Mouse (Mus musculus) neural tube, embryonic 13.5 days (tissue): ENCODE data around the gene Fam219a. TPM values are rescaled to one million over a fixed set of nuclear protein-coding genes. Genes with fewer than 3 reads are reported as not detected.

Experiments
- ATAC-seq: fragments of 200-750 bp; cut with Nextera tagmentation; 2 replicates; pipeline ENCODE4 v1.8.0; 2017; ENCODE audit warnings: low read depth, mild to moderate bottlenecking, moderate TSS enrichment, moderate library complexity
- H3K27ac ChIP-seq: fragments of 300-500 bp; sonication (generic); replicated peaks from 2 replicates; pipeline ENCODE4 v1.5.1; 2015; ENCODE audit warnings: moderate library complexity, mild to moderate bottlenecking, inconsistent platforms
- H3K27me3 ChIP-seq: fragments of 300-500 bp; sonication (generic); 2 replicates; pipeline ENCODE4 v1.6.1; 2015; ENCODE audit warnings: mild to moderate bottlenecking, inconsistent platforms
- H3K36me3 ChIP-seq: fragments of 300-500 bp; sonication (generic); 2 replicates; pipeline ENCODE4 v1.6.1; 2015; ENCODE audit warnings: mild to moderate bottlenecking, inconsistent platforms
- H3K4me1 ChIP-seq: fragments of 300-500 bp; sonication (generic); replicated peaks from 2 replicates; pipeline ENCODE4 v1.6.1; 2015; ENCODE audit warnings: inconsistent platforms
- H3K4me2 ChIP-seq: fragments of 300-500 bp; sonication (generic); 2 replicates; pipeline ENCODE4 v1.6.1; 2015; ENCODE audit warnings: inconsistent platforms, mild to moderate bottlenecking, moderate library complexity
- H3K4me3 ChIP-seq: fragments of 300-500 bp; sonication (generic); 2 replicates; pipeline ENCODE4 v1.5.1; 2015; ENCODE audit warnings: mild to moderate bottlenecking, inconsistent platforms
- H3K9ac ChIP-seq: fragments of 300-500 bp; sonication (generic); 2 replicates; pipeline ENCODE4 v1.6.1; 2015; ENCODE audit warnings: moderate library complexity, mild to moderate bottlenecking, inconsistent platforms
- H3K9me3 ChIP-seq: fragments of 300-500 bp; sonication (generic); 2 replicates; pipeline ENCODE4 v1.6.1; 2016; ENCODE audit warnings: inconsistent platforms
- WGBS: fragments of 180-500 bp; shearing (Covaris S2); methylation state at CpG from one replicate; pipeline ENCODE4 v1.1.7; 2015; 5-methylcytosine and 5-hydroxymethylcytosine counted together
- polyA plus RNA-seq: library from polyadenylated mRNA; unstranded; fragments of >200 nt; fragmentation: Nextera tagmentation; extraction: Ambion mirVana; gene quantifications from 2 replicates; pipeline ENCODE4 v1.2.1, GENCODE M21; 2015

Fam219a gene
- polyA plus RNA-seq, 1 experiment from 2014 or later = 18.8 TPM

DNA sequence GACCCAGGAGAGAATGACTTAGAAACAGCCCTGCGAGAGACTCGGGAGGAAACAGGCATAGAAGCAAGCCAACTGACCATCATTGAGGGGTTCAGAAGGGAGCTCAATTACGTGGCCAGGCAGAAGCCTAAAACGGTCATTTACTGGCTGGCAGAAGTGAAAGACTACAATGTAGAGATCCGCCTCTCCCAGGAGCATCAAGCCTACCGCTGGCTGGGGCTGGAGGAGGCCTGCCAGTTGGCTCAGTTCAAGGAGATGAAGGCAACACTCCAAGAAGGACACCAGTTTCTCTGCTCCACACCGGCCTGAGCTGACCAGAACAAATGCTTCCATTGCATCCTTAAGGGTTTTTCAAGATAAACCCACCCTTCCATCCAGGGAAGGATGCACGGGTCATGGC is 89.1 kb downstream of the Fam219a start:
- H3K9me3 ChIP-seq = no peaks in the 10 kb centered on the region
- no peak overlapping the region for H3K4me3 ChIP-seq
- H3K27me3 ChIP-seq = no peaks in the 10 kb centered on the region
- H3K36me3 ChIP-seq = peaks cover 34% of the 10 kb centered on the region; the same call in 1 of the 2 replicates
- WGBS = 84% methylated on average over 8 of the region's 8 CpGs
- no peak for ATAC-seq
- H3K4me2 ChIP-seq = no peak overlapping the region
- H3K9ac ChIP-seq = no peak overlapping the region
- H3K27ac ChIP-seq = no peak overlapping the region
- H3K4me1 ChIP-seq = peaks cover 5% of the 10 kb centered on the region; the same call in 1 of the 2 replicates

- Histone ChIP-seq H3K27ac (no peak overlapping the region), H3K9me3 (no peaks in the 10 kb centered on the region), H3K9ac (no peak overlapping the region), H3K4me2 (no peak overlapping the region), H3K36me3 (peaks cover 34% of the 10 kb centered on the region; the same call in 1 of the 2 replicates), H3K4me1 (peaks cover 5% of the 10 kb centered on the region; the same call in 1 of the 2 replicates), H3K27me3 (no peaks in the 10 kb centered on the region), H3K4me3 (no peak overlapping the region)
- no peak for ATAC-seq
- 85% methylated on average over 1 of the region's 1 CpGs for WGBS
Measured at GRCm38 (mm10) chr4:41479456-41479804, 89.9 kb downstream of the Fam219a start.

DNA sequence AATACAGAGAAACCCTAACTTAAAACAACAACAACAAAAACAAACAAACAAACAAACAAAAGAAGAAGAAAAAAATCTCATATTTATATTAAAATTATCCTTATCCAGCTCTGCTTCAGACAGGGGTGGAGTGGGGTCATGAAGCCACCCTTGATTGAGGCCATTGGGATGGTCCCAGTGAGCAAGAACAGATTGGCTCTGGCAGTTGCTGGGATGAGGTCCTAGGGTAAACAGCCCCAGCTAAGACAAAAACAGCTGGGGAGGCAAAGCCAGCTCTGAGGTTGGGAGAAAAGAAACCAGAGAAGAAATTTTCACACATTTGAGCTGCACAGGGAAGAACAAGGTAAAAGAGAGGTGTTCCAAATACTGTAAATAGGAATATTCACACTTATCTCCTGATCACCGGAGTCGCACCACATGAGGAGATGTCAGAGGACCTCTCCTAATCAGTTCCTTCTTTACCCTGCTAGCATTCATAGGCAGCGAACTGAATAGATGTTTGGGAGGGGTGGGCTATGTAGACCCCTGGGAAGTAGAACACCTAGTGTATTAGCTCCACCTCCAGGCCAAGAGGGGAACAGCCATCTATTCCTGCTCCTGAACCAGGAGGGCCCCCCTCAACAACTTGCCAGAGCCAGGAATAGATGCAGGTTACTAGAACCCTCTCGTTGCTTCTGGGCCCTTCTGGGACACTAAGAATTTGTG is 90.4 kb downstream of the Fam219a start:
- H3K27ac ChIP-seq = no peak overlapping the region
- peaks cover 33% of the 10 kb centered on the region; the same call in 1 of the 2 replicates for H3K36me3 ChIP-seq
- no peaks in the 10 kb centered on the region for H3K27me3 ChIP-seq
- no peak overlapping the region for H3K4me3 ChIP-seq
- H3K4me1 ChIP-seq = peaks cover 5% of the 10 kb centered on the region; the same call in 1 of the 2 replicates
- WGBS = 73% methylated on average over 4 of the region's 4 CpGs
- no peak for ATAC-seq
- no peak overlapping the region for H3K4me2 ChIP-seq
- H3K9me3 ChIP-seq = no peaks in the 10 kb centered on the region
- H3K9ac ChIP-seq = no peak overlapping the region

DNA sequence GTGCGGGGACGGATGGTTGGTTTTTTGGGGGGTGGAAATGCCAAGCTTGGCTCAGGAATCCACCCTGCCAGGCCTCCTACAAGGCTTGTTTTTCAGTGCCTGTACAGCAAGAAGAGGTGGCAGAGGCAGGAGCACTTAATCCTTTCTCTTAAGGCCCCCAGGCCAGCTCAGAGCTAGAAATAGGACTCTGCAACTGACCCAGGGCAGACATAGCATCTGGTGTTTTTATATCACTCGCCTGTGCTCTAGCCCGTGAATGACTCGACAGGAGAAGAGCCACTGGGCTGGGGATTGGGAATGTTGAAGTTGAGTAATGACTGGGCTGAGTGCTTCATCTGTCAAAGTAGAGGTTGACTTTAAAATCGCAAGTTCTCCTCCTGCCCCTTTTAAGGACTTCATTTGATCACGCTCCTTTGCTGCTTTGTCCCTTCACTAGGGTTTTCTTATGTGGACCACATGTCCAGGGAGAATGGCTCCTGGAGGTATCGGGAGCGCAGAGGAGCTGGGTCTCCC is 91.6 kb downstream of the Fam219a start:
- WGBS = 86% methylated on average over 9 of the region's 9 CpGs
- Histone ChIP-seq H3K4me1 (peaks cover 5% of the 10 kb centered on the region; the same call in 1 of the 2 replicates), H3K9ac (no peak overlapping the region), H3K4me2 (no peak overlapping the region), H3K36me3 (peaks cover 27% of the 10 kb centered on the region; the same call in 1 of the 2 replicates), H3K4me3 (no peak overlapping the region), H3K9me3 (no peaks in the 10 kb centered on the region), H3K27ac (no peak overlapping the region), H3K27me3 (no peaks in the 10 kb centered on the region)
- no peak for ATAC-seq

DNA sequence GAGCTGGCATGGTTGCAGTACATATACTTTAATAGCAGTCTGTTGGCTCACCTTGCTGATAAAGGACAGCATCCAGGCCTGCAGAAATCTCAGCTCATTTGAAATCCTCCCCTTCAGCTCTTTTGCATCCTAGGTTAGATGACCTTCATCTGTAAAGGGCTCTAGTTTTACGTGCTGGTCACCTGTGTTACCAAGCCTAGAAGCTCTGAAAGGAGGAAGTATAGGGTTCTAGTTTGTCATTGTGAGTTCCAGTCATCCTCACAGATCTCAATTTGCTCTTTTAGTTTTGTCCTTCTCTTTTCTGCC is 98.0 kb downstream of the Fam219a start:
- Histone ChIP-seq H3K27ac (peak overlapping the region; percentile 64), H3K27me3 (no peaks in the 10 kb centered on the region), H3K4me1 (peaks cover 25% of the 10 kb centered on the region), H3K4me3 (no peak overlapping the region), H3K36me3 (no peaks in the 10 kb centered on the region), H3K9ac (no peak overlapping the region), H3K4me2 (no peak overlapping the region), H3K9me3 (no peaks in the 10 kb centered on the region)
- WGBS = 85% methylated on average over 1 of the region's 1 CpGs
- no peak for ATAC-seq

DNA sequence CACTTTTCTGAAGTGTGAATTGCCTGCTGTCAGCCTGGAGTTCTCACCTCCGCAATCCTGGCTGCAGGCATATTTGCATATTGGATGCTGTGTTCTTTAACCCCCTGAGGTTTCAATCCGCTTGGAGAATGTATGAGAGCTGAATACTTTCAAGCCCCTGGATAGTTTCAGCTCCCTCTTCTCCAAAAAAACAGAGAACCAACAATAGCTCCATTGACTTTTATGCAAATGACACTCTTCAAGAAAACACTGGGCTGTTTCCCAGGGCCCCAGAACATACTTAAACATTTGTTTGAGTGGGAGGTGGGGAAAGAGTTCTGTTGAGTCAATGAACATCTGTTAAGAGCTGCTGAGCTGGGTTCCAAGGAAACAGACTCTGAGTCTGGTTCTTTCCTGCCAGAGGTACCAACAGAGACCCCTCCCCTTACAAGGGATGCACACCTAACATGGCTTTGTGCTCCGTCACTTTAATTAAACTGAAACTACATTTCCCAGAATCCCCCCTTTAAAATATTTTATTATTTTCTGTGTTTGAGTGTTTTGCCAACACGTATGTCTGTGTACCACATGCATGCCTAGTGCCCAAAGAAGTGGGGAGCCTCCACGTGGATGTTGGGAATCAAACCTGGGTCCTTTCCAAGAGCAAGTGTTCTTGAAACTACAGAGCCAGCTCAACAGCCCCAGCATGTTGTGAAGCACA is 98.5 kb downstream of the Fam219a start:
- ATAC-seq = peak; percentile 73
- H3K4me1 ChIP-seq = peaks cover 28% of the 10 kb centered on the region
- H3K4me3 ChIP-seq = no peak overlapping the region
- H3K27me3 ChIP-seq = no peaks in the 10 kb centered on the region
- 24% methylated on average over 5 of the region's 5 CpGs for WGBS
- H3K9ac ChIP-seq = no peak overlapping the region
- peak overlapping the region; percentile 64 for H3K27ac ChIP-seq
- H3K36me3 ChIP-seq = no peaks in the 10 kb centered on the region
- H3K4me2 ChIP-seq = no peak overlapping the region
- H3K9me3 ChIP-seq = no peaks in the 10 kb centered on the region

DNA sequence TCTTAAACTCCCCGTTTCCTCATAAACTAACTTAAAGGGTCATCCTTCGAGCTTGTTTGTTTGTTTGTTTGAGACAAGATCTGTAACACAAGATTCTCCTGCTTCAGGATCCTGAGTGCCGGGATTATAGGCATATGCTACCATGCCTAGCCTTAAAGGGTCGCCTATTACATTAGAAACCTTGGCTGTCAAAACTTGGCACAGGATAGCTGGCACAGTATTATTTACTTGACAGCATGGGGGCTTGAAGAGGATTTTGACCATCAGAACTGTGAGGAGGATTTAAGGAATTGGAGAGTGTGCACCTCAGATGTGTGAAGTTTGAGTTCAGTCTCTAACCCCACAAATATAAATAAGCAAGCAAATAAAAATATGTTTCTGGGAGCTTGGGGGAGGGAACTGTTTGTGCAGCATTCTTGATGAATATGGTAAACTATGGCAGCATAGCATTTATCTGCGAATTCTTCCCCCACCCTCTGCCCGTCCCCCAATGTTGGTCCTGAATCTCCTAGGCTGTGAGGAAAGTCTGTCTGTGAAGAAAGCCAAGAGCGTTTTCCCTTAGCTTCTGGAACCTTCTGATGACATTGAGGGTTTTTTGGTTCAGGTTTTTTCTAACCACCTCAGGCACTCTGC is 99.2 kb downstream of the Fam219a start:
- ATAC-seq = no peak
- Histone ChIP-seq H3K4me3 (no peak overlapping the region), H3K9me3 (no peaks in the 10 kb centered on the region), H3K27me3 (no peaks in the 10 kb centered on the region), H3K4me2 (no peak overlapping the region), H3K36me3 (no peaks in the 10 kb centered on the region), H3K9ac (no peak overlapping the region), H3K4me1 (peaks cover 33% of the 10 kb centered on the region), H3K27ac (peak overlapping the region; percentile 64; the same call in 1 of the 2 replicates)
- WGBS = 57% methylated on average over 7 of the region's 7 CpGs

DNA sequence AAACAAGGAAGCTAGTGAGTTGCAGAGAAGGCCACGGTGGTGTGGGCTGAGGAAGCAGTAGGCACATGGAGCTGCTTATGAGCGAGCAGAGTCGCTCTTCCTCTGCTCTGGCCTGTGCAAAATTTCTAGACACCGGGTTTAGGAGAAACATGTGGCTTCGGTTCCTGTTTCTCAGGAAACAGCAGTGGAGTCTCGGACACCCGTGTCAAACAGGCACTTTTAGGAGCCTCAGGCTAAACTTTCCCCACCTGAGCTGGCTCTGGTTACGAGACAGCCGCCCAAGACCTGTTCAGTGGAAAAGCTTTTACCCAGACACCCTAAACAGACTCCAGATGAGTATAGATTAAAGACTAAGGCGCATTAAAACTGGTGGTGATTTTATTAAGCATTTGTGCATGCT is 100.1 kb downstream of the Fam219a start:
- no peak overlapping the region for H3K9ac ChIP-seq
- peaks cover 33% of the 10 kb centered on the region for H3K4me1 ChIP-seq
- peak overlapping the region; percentile 46; the same call in 1 of the 2 replicates for H3K27ac ChIP-seq
- no peaks in the 10 kb centered on the region for H3K9me3 ChIP-seq
- no peak for ATAC-seq
- no peaks in the 10 kb centered on the region for H3K36me3 ChIP-seq
- no peak overlapping the region for H3K4me3 ChIP-seq
- no peak overlapping the region for H3K4me2 ChIP-seq
- WGBS = 76% methylated on average over 10 of the region's 10 CpGs
- H3K27me3 ChIP-seq = no peaks in the 10 kb centered on the region

DNA sequence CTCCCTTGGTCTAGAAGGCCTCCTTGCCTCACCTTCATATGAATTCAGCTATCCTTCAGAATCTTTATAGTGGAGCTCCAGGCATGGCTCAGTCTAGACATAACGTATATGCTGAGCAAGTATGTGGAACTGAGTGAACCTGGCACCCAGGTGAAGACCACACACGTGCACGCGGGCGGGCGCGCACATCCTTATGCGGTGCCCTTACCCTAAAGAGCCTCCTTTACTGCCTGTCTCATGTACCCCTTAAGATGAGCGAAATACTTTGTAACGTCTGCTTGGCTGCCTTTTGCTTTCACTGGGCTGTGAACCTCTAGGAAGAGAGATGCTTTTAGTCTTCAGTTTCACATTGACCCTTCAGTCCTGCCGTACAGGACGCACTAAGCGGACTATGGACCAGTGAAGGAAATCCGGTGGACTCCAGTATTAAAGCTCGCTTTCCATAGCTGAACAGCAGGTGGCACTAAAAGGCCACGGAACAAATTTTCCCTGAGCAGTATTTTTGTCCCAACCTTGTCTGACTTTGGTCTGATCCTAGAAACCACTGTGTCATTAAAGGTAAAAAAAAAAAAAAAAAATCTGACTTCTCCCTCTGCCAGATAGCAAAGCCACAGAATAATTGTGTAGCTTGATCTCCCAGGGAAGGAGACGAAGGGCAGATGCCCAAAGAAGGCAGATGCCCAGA is 100.8 kb downstream of the Fam219a start:
- no peaks in the 10 kb centered on the region for H3K27me3 ChIP-seq
- peaks cover 39% of the 10 kb centered on the region for H3K4me1 ChIP-seq
- H3K9ac ChIP-seq = no peak overlapping the region
- no peak overlapping the region for H3K4me2 ChIP-seq
- 55% methylated on average over 17 of the region's 17 CpGs for WGBS
- no peak for ATAC-seq
- no peak overlapping the region for H3K4me3 ChIP-seq
- H3K36me3 ChIP-seq = no peaks in the 10 kb centered on the region
- no peaks in the 10 kb centered on the region for H3K9me3 ChIP-seq
- no peak overlapping the region; the same call in 1 of the 2 replicates for H3K27ac ChIP-seq
